Mouse (Mus musculus) MEL (cell line): Measurements from ENCODE around the gene Guk1. TPM values are rescaled to one million over a fixed set of nuclear protein-coding genes. Genes with fewer than 3 reads are reported as not detected.
A peak's percentile ranks its signal among the peaks of the same experiment; 100 is the strongest.

ENCODE experiments used
- DNase-seq: peaks from one replicate; pipeline ENCODE4 v3.0.0; 2011; ENCODE audit warnings: low read depth, low spot score
- H3K27ac ChIP-seq: 2 replicates; pipeline ENCODE4 v1.5.1; 2012; ENCODE audit warnings: low read depth, mild to moderate bottlenecking, control low read depth, low read length, moderate library complexity; ENCODE audit not compliant: control insufficient read depth
- H3K27me3 ChIP-seq, 2 experiments: fragments of 150-350 bp in 1 of 2; sonication (generic) in 1 of 2; 2 replicates each; pipeline ENCODE4 v1.6.1; 2012; ENCODE audit warnings: low read length in 2 of 2, mild to moderate bottlenecking in 2 of 2, improper control_type of control experiment in 1 of 2, moderate library complexity in 1 of 2; ENCODE audit not compliant: insufficient read depth in 2 of 2, control insufficient read depth in 1 of 2
- H3K36me3 ChIP-seq, 2 experiments: 2 replicates each; pipeline ENCODE4 v1.6.1; 2012 to 2014; ENCODE audit warnings: low read length in 2 of 2, improper control_type of control experiment in 1 of 2, inconsistent platforms in 1 of 2, mild to moderate bottlenecking in 1 of 2; ENCODE audit not compliant: insufficient read depth in 2 of 2, control insufficient read depth in 1 of 2
- H3K4me1 ChIP-seq, 2 experiments: fragments of 150-350 bp in 1 of 2; sonication (generic) in 1 of 2; 2 replicates each; pipeline ENCODE4 v1.6.1; 2012; ENCODE audit warnings: low read length in 2 of 2, improper control_type of control experiment in 1 of 2, mild to moderate bottlenecking in 1 of 2; ENCODE audit not compliant: insufficient read depth in 2 of 2, control insufficient read depth in 1 of 2
- H3K4me3 ChIP-seq, 2 experiments: fragments of 150-350 bp in 1 of 2; sonication (generic) in 1 of 2; 2 replicates each; pipeline ENCODE4 v1.5.1; 2012; ENCODE audit warnings: low read depth in 2 of 2, low read length in 2 of 2, mild to moderate bottlenecking in 2 of 2, moderate library complexity in 2 of 2, control low read depth in 1 of 2, improper control_type of control experiment in 1 of 2; ENCODE audit not compliant: control insufficient read depth in 1 of 2, insufficient read depth in 1 of 2
- H3K79me2 ChIP-seq: 2 replicates; pipeline ENCODE4 v1.6.1; 2012; ENCODE audit warnings: mild to moderate bottlenecking, low read length, moderate library complexity; ENCODE audit not compliant: control insufficient read depth, poor library complexity, insufficient read depth
- H3K9ac ChIP-seq: 2 replicates; pipeline ENCODE4 v1.6.1; 2012; ENCODE audit warnings: low read depth, mild to moderate bottlenecking, control low read depth, low read length, moderate library complexity; ENCODE audit not compliant: control insufficient read depth, poor library complexity, severe bottlenecking
- H3K9me3 ChIP-seq: fragments of 150-350 bp; sonication (generic); replicated peaks from 2 replicates; pipeline ENCODE4 v1.6.1; 2012; ENCODE audit warnings: mild to moderate bottlenecking, low read length, improper control_type of control experiment, moderate library complexity; ENCODE audit not compliant: insufficient read depth
- BHLHE40 ChIP-seq: IDR thresholded peaks from 2 replicates; pipeline ENCODE4 v1.6.1; 2012; ENCODE audit warnings: low read depth, mild to moderate bottlenecking, inconsistent platforms, low read length, improper control_type of control experiment, borderline replicate concordance
- CHD2 ChIP-seq: IDR thresholded peaks from 2 replicates; pipeline ENCODE4 v1.6.1; 2011; ENCODE audit warnings: low read length, improper control_type of control experiment
- CTCF ChIP-seq, 3 experiments: IDR thresholded peaks in 2 of 3; conservative IDR thresholded peaks in 1 of 3; 2 replicates each; pipeline ENCODE4 v1.5.1; 2011 to 2012; ENCODE audit warnings: low read length in 3 of 3, low read depth in 2 of 3, mild to moderate bottlenecking in 2 of 3, improper control_type of control experiment in 1 of 3, inconsistent platforms in 1 of 3, mixed read lengths in 1 of 3, moderate library complexity in 1 of 3; ENCODE audit not compliant: control insufficient read depth in 1 of 3, insufficient read depth in 1 of 3, poor library complexity in 1 of 3, severe bottlenecking in 1 of 3
- ETS1 ChIP-seq: IDR thresholded peaks from 2 replicates; pipeline ENCODE4 v1.6.1; 2012; ENCODE audit warnings: low read depth, mild to moderate bottlenecking, inconsistent platforms, low read length, improper control_type of control experiment, moderate library complexity
- GABPA ChIP-seq: IDR thresholded peaks from 2 replicates; pipeline ENCODE4 v1.6.1; 2012; ENCODE audit warnings: low read depth, mild to moderate bottlenecking, inconsistent platforms, low read length, improper control_type of control experiment, moderate library complexity
- GATA1 ChIP-seq: IDR thresholded peaks from 2 replicates; pipeline ENCODE4 v1.6.1; 2011; ENCODE audit warnings: low read depth, low read length, improper control_type of control experiment
- HCFC1 ChIP-seq: IDR thresholded peaks from 2 replicates; pipeline ENCODE4 v1.6.1; 2012; ENCODE audit warnings: low read depth, mild to moderate bottlenecking, inconsistent platforms, low read length, improper control_type of control experiment, moderate library complexity
- MAX ChIP-seq: IDR thresholded peaks from 2 replicates; pipeline ENCODE4 v1.6.1; 2011; ENCODE audit warnings: low read length, improper control_type of control experiment
- MAZ ChIP-seq: IDR thresholded peaks from 2 replicates; pipeline ENCODE4 v1.6.1; 2012; ENCODE audit warnings: low read depth, mild to moderate bottlenecking, inconsistent platforms, low read length, improper control_type of control experiment
- MYB ChIP-seq: IDR thresholded peaks from 2 replicates; pipeline ENCODE4 v1.6.1; 2011; ENCODE audit warnings: mild to moderate bottlenecking, low read depth, low read length, improper control_type of control experiment
- NRF1 ChIP-seq: IDR thresholded peaks from 2 replicates; pipeline ENCODE4 v1.6.1; 2014; ENCODE audit warnings: low read depth, mild to moderate bottlenecking, inconsistent platforms, low read length, improper control_type of control experiment, moderate library complexity; ENCODE audit not compliant: poor library complexity, insufficient read depth, severe bottlenecking
- RAD21 ChIP-seq: IDR thresholded peaks from 2 replicates; pipeline ENCODE4 v1.6.1; 2011; ENCODE audit warnings: mild to moderate bottlenecking, low read depth, low read length, improper control_type of control experiment
- SMC3 ChIP-seq: IDR thresholded peaks from 2 replicates; pipeline ENCODE4 v1.6.1; 2011; ENCODE audit warnings: low read depth, low read length, improper control_type of control experiment
- USF2 ChIP-seq, 2 experiments: IDR thresholded peaks; 2 replicates each; pipeline ENCODE4 v1.6.1; 2011 to 2012; ENCODE audit warnings: improper control_type of control experiment in 2 of 2, low read length in 2 of 2, borderline replicate concordance in 1 of 2, inconsistent platforms in 1 of 2, low read depth in 1 of 2, mild to moderate bottlenecking in 1 of 2; ENCODE audit not compliant: insufficient read depth in 1 of 2
- ZC3H11A ChIP-seq: IDR thresholded peaks from 2 replicates; pipeline ENCODE4 v1.6.1; 2012; ENCODE audit warnings: low read depth, mild to moderate bottlenecking, inconsistent platforms, low read length, improper control_type of control experiment
- ZMIZ1 ChIP-seq: IDR thresholded peaks from 2 replicates; pipeline ENCODE4 v1.6.1; 2012; ENCODE audit warnings: low read depth, mild to moderate bottlenecking, inconsistent platforms, low read length, improper control_type of control experiment, moderate library complexity
- ZNF384 ChIP-seq: IDR thresholded peaks from 2 replicates; pipeline ENCODE4 v1.6.1; 2012; ENCODE audit warnings: low read depth, mild to moderate bottlenecking, inconsistent platforms, low read length, improper control_type of control experiment
- polyA plus RNA-seq, 2 experiments: library from polyadenylated mRNA; stranded (reverse) in 1 of 2; unstranded in 1 of 2; fragments of >175 nt in 1 of 2; fragments of >200 nt in 1 of 2; gene quantifications; 2 replicates each; pipeline versions ENCODE4 v1.2.1 to v1.2.4; 2012; ENCODE audit warnings: low replicate concordance in 2 of 2, low read depth in 1 of 2; ENCODE audit not compliant: insufficient read length in 2 of 2, insufficient read depth in 1 of 2, missing spikeins in 1 of 2
- total RNA-seq: library from RNA; depleted of rRNA; stranded (reverse); fragments of 300-350 nt; gene quantifications from 2 replicates; pipeline ENCODE4 v1.2.3, GENCODE M21; 2012

Guk1 gene
- total and polyA plus RNA-seq, 3 experiments, result 215 to 295 TPM; not detected in 1

- DNase-seq, result peak; percentile 59
- no peak overlapping the region for H3K4me3 ChIP-seq
- H3K79me2 ChIP-seq, result no peaks in the 10 kb centered on the region
- H3K9ac ChIP-seq, result no peak overlapping the region
- H3K4me1 ChIP-seq, result no peaks in the 10 kb centered on the region
- no peaks in the 10 kb centered on the region for H3K36me3 ChIP-seq
- H3K27ac ChIP-seq, result no peak overlapping the region
- TF ChIP-seq CTCF (IDR thresholded peaks at IDR 0.05 in 2 of 3, conservative IDR thresholded peaks at IDR 0.05 in 1 of 3; ENCODE audit: control insufficient read depth in 1 of 3, insufficient read depth in 1 of 3, low read depth in 2 of 3, low read length in 3 of 3, poor library complexity in 1 of 3, severe bottlenecking in 1 of 3), result peak; percentile 47 to 71 (median 55)
- TF ChIP-seq RAD21, result peak; percentile 24
- no peak for TF ChIP-seq MAX
- TF ChIP-seq BHLHE40, result no peak
- TF ChIP-seq ZC3H11A, result no peak
- no peak for TF ChIP-seq CHD2
- no peak for TF ChIP-seq USF2 (IDR thresholded peaks at IDR 0.05; ENCODE audit: borderline replicate concordance in 1 of 2, insufficient read depth in 1 of 2, low read depth in 1 of 2, low read length in 2 of 2)
- peak; percentile 53 for TF ChIP-seq SMC3
- peak; percentile 72 for TF ChIP-seq ZNF384
- TF ChIP-seq, all 39 proteins: peak for 4
- no peaks in the 10 kb centered on the region for H3K9me3 ChIP-seq
- peaks cover 2 to 6% of the 10 kb centered on the region in 2 experiments; a peak in 2 of 4 replicates for H3K27me3 ChIP-seq
Observed at GRCm38 (mm10) chr11:59151729-59152128, 40.3 kb downstream of the Guk1 start.

- Histone ChIP-seq H3K79me2 (no peaks in the 10 kb centered on the region), H3K27me3 (peaks cover 5 to 11% of the 10 kb centered on the region in 2 experiments), H3K4me1 (no peaks in the 10 kb centered on the region), H3K4me3 (no peak overlapping the region), H3K27ac (no peak overlapping the region), H3K9ac (no peak overlapping the region), H3K9me3 (no peaks in the 10 kb centered on the region), H3K36me3 (no peaks in the 10 kb centered on the region)
- DNase-seq, result no peak
- no peak for TF ChIP-seq NRF1
- no peak for TF ChIP-seq HCFC1
- TF ChIP-seq MAZ, result no peak
- no peak for TF ChIP-seq ZMIZ1
- no peak for TF ChIP-seq USF2 (IDR thresholded peaks at IDR 0.05; ENCODE audit: borderline replicate concordance in 1 of 2, insufficient read depth in 1 of 2, low read depth in 1 of 2, low read length in 2 of 2)
- no peak for TF ChIP-seq GABPA
- no peak for TF ChIP-seq ETS1
- no peak for TF ChIP-seq CTCF (IDR thresholded peaks at IDR 0.05 in 2 of 3, conservative IDR thresholded peaks at IDR 0.05 in 1 of 3; ENCODE audit: control insufficient read depth in 1 of 3, insufficient read depth in 1 of 3, low read depth in 2 of 3, low read length in 3 of 3, poor library complexity in 1 of 3, severe bottlenecking in 1 of 3)
- no peak for TF ChIP-seq GATA1
- no peak for TF ChIP-seq MYB
Observed at GRCm38 (mm10) chr11:59149302-59149701, 42.7 kb downstream of the Guk1 start.
